Mouse (Mus musculus): ENCODE measurements around the gene Entpd3. TPM values are rescaled to one million over a fixed set of nuclear protein-coding genes. Genes with fewer than 3 reads are reported as not detected.

Entpd3 gene
- polyA plus RNA-seq, 1 experiment from 2014 or later: 0.53 TPM

GRCm38 (mm10) chr9:120602839-120603511, 63.4 kb downstream of the Entpd3 start:
- Histone ChIP-seq H3K27ac (replicated peaks; ENCODE audit: low read depth, low read length) (peak overlapping the region; percentile 52), H3K27me3 (ENCODE audit: control insufficient read depth, insufficient read depth, low read length) (no peaks in the 10 kb centered on the region), H3K36me3 (replicated peaks; ENCODE audit: control insufficient read depth, insufficient read depth, low read depth, low read length) (no peaks in the 10 kb centered on the region), H3K9ac (replicated peaks; ENCODE audit: low read length) (peak overlapping the region; percentile 1; the same call in 1 of the 2 replicates), H3K4me2 (ENCODE audit: low read depth, low read length) (peak overlapping the region; percentile 11), H3K4me1 (ENCODE audit: control insufficient read depth, insufficient read depth, low read length) (peaks cover 6% of the 10 kb centered on the region; the same call in 1 of the 2 replicates), H3K4me3 (ENCODE audit: low read depth, low read length) (no peak overlapping the region), H3K9me3 (replicated peaks; ENCODE audit: control insufficient read depth, low read length) (no peaks in the 10 kb centered on the region; the same call in 1 of the 2 replicates)
- DNase-seq (ENCODE audit: low spot score): peak; percentile 92
- 3% methylated on average over 23 of the region's 23 CpGs for WGBS
- ATAC-seq (replicated peaks; ENCODE audit: insufficient number of reproducible peaks, low FRiP score, low TSS enrichment, low read depth): peak; percentile 83

GRCm38 (mm10) chr9:120603512-120603908, 63.9 kb downstream of the Entpd3 start:
- Histone ChIP-seq H3K4me3 (ENCODE audit: low read depth, low read length) (no peak overlapping the region), H3K4me2 (ENCODE audit: low read depth, low read length) (peak overlapping the region; percentile 24), H3K27ac (replicated peaks; ENCODE audit: low read depth, low read length) (peak overlapping the region; percentile 52), H3K9me3 (replicated peaks; ENCODE audit: control insufficient read depth, low read length) (no peaks in the 10 kb centered on the region; the same call in 1 of the 2 replicates), H3K36me3 (replicated peaks; ENCODE audit: control insufficient read depth, insufficient read depth, low read depth, low read length) (no peaks in the 10 kb centered on the region), H3K4me1 (ENCODE audit: control insufficient read depth, insufficient read depth, low read length) (peaks cover 6% of the 10 kb centered on the region; the same call in 1 of the 2 replicates), H3K27me3 (ENCODE audit: control insufficient read depth, insufficient read depth, low read length) (no peaks in the 10 kb centered on the region), H3K9ac (replicated peaks; ENCODE audit: low read length) (peak overlapping the region; percentile 30; the same call in 1 of the 2 replicates)
- WGBS: 10% methylated on average over 10 of the region's 10 CpGs
- peak; percentile 69 for DNase-seq (ENCODE audit: low spot score)
- ATAC-seq (replicated peaks; ENCODE audit: insufficient number of reproducible peaks, low FRiP score, low TSS enrichment, low read depth): peak; percentile 56

DNA sequence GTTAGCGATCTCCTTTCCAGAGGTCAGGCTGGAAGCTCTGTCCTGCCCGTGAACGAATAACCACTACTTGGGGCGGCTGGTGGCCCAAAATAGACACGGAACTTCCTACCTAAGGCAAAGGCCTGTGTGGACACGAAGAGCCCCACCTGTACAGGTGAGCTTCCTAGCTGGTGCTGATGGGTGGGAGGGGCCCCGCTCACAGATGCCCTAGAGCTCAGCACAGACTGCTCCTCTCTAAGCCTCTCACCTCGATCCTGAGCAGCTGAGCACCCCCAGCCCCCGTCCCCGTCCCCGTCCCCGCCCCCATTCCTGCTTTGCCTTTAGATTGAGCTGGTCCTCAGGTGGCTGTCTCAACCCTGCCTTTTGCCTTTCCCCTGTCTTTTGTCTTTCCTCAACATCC, 64.3 kb downstream of the Entpd3 start:
- 20% methylated on average over 8 of the region's 12 CpGs for WGBS
- Histone ChIP-seq H3K9ac (replicated peaks; ENCODE audit: low read length) (peak overlapping the region; percentile 30; the same call in 1 of the 2 replicates), H3K9me3 (replicated peaks; ENCODE audit: control insufficient read depth, low read length) (no peaks in the 10 kb centered on the region; the same call in 1 of the 2 replicates), H3K4me2 (ENCODE audit: low read depth, low read length) (peak overlapping the region; percentile 24), H3K27ac (replicated peaks; ENCODE audit: low read depth, low read length) (no peak overlapping the region), H3K4me3 (ENCODE audit: low read depth, low read length) (no peak overlapping the region), H3K27me3 (ENCODE audit: control insufficient read depth, insufficient read depth, low read length) (no peaks in the 10 kb centered on the region), H3K36me3 (replicated peaks; ENCODE audit: control insufficient read depth, insufficient read depth, low read depth, low read length) (no peaks in the 10 kb centered on the region), H3K4me1 (ENCODE audit: control insufficient read depth, insufficient read depth, low read length) (peaks cover 6% of the 10 kb centered on the region; the same call in 1 of the 2 replicates)
- DNase-seq (ENCODE audit: low spot score): no peak
- ATAC-seq (replicated peaks; ENCODE audit: insufficient number of reproducible peaks, low FRiP score, low TSS enrichment, low read depth): 0 out of 2 replicates have a peak, but pooled peaks have one; percentile 41

DNA sequence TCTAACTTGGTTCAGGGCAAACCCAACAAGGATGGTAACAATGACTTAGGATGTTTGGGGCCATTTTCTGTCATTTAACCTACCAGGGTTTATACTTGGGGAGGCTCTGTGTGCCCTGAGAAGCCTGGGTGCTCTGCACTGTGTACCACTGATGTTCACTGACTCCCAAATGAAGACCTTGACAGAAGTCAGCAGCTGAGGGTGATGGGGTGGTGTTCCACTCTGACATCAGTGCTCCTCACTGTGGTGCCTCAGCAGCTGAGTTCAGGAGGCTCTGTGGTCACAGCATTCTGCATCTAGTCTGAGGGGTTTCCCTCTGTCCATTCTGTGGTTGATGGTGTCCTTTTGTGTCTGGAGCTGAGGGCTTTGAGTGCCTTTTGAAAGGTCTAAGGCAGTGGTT, 71.4 kb downstream of the Entpd3 start:
- ATAC-seq (replicated peaks; ENCODE audit: insufficient number of reproducible peaks, low FRiP score, low TSS enrichment, low read depth): no peak
- Histone ChIP-seq H3K9me3 (replicated peaks; ENCODE audit: control insufficient read depth, low read length) (no peaks in the 10 kb centered on the region; the same call in 1 of the 2 replicates), H3K9ac (replicated peaks; ENCODE audit: low read length) (no peak overlapping the region), H3K4me1 (ENCODE audit: control insufficient read depth, insufficient read depth, low read length) (no peaks in the 10 kb centered on the region), H3K36me3 (replicated peaks; ENCODE audit: control insufficient read depth, insufficient read depth, low read depth, low read length) (no peaks in the 10 kb centered on the region), H3K4me3 (ENCODE audit: low read depth, low read length) (no peak overlapping the region), H3K4me2 (ENCODE audit: low read depth, low read length) (no peak overlapping the region), H3K27me3 (ENCODE audit: control insufficient read depth, insufficient read depth, low read length) (no peaks in the 10 kb centered on the region), H3K27ac (replicated peaks; ENCODE audit: low read depth, low read length) (no peak overlapping the region)
- DNase-seq (ENCODE audit: low spot score): no peak

DNA sequence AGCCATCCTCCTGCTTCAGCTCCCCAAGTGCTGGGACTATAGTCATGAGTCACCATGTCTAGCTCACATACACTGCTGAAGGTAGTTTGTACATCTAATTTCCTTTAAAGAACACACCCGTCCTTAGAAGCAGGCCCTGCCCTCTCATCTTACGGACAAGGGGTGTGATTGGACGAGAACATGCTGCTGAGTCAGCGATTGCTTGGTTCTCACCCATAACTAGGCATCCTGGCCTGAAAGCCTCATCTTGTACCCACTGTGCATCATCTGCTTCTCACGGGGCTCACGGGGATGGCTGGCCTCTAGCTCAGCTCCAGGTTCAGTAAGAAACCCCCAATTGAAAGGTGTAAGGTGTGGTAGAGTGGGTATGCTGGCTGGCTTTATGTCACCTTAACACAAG, 74.4 kb downstream of the Entpd3 start:
- Histone ChIP-seq H3K9me3 (replicated peaks; ENCODE audit: control insufficient read depth, low read length) (no peaks in the 10 kb centered on the region), H3K36me3 (replicated peaks; ENCODE audit: control insufficient read depth, insufficient read depth, low read depth, low read length) (no peaks in the 10 kb centered on the region), H3K4me1 (ENCODE audit: control insufficient read depth, insufficient read depth, low read length) (no peaks in the 10 kb centered on the region), H3K4me2 (ENCODE audit: low read depth, low read length) (no peak overlapping the region), H3K9ac (replicated peaks; ENCODE audit: low read length) (no peak overlapping the region), H3K27ac (replicated peaks; ENCODE audit: low read depth, low read length) (no peak overlapping the region), H3K27me3 (ENCODE audit: control insufficient read depth, insufficient read depth, low read length) (no peaks in the 10 kb centered on the region), H3K4me3 (ENCODE audit: low read depth, low read length) (no peak overlapping the region)
- ATAC-seq (replicated peaks; ENCODE audit: insufficient number of reproducible peaks, low FRiP score, low TSS enrichment, low read depth): no peak
- WGBS: 84% methylated on average over 6 of the region's 6 CpGs
- DNase-seq (ENCODE audit: low spot score): no peak

Other genes with a start within 250 kb of the Entpd3 start
- gene Myrip, start 238.3 kb upstream of the Entpd3 start, polyA plus RNA-seq (2014; fragmentation: Nextera tagmentation; extraction: Ambion mirVana): 0.43 and 0.59 TPM in 2 replicates
- 245 and 261 TPM in 2 replicates for gene Eif1b, start 47.6 kb upstream of the Entpd3 start, polyA plus RNA-seq (2014; fragmentation: Nextera tagmentation; extraction: Ambion mirVana)
- gene Rpl14, start 31.6 kb downstream of the Entpd3 start, polyA plus RNA-seq (2014; fragmentation: Nextera tagmentation; extraction: Ambion mirVana): 1,013 and 1,065 TPM in 2 replicates

All from embryonic facial prominence, embryonic 11.5 days (tissue).